Mouse (Mus musculus): ENCODE measurements around the gene Nrxn2.

GRCm38 (mm10) chr19:6464306-6465071 lies 46.0 kb downstream of the Nrxn2 start:
- TF ChIP-seq POLR2A (IDR thresholded peaks at IDR 0.05; ENCODE audit: insufficient read length, low read depth) (no peak), POLR2AphosphoS2 (IDR thresholded peaks at IDR 0.05; ENCODE audit: insufficient read length, low read depth) (no peak), MYOG (IDR thresholded peaks at IDR 0.05; ENCODE audit: control insufficient read depth in 1 of 3, insufficient read depth in 1 of 3, insufficient read length in 2 of 3, low read depth in 2 of 3) (no peak), TCF12 (IDR thresholded peaks at IDR 0.05; ENCODE audit: insufficient read depth, poor library complexity, severe bottlenecking) (no peak), MAX (IDR thresholded peaks at IDR 0.05; ENCODE audit: low read depth) (no peak), USF1 (IDR thresholded peaks at IDR 0.05; ENCODE audit: low read depth) (no peak), E2F4 (IDR thresholded peaks at IDR 0.05; ENCODE audit: insufficient read depth) (no peak), MYOD1 (IDR thresholded peaks at IDR 0.05; ENCODE audit: control insufficient read depth in 1 of 3, insufficient read length in 2 of 3, low read depth in 2 of 3) (no peak), REST (IDR thresholded peaks at IDR 0.05; ENCODE audit: insufficient read depth, insufficient read length) (no peak), CEBPB (IDR thresholded peaks at IDR 0.05; ENCODE audit: insufficient read depth, poor library complexity, severe bottlenecking) (no peak)
